Mouse (Mus musculus) testis, adult 2 months (tissue): Measurements from ENCODE around the gene Gata2. TPM values are rescaled to one million over a fixed set of nuclear protein-coding genes. Genes with fewer than 3 reads are reported as not detected.
A peak's percentile ranks its signal among the peaks of the same experiment; 100 is the strongest.

Experiments
- H3K27ac ChIP-seq: fragments of 200-500 bp; 2 replicates; pipeline ENCODE4 v1.5.1; 2012; ENCODE audit warnings: low read depth, low read length; ENCODE audit not compliant: control insufficient read depth, insufficient read depth
- H3K27me3 ChIP-seq: fragments of 200-500 bp; 2 replicates; pipeline ENCODE4 v1.6.1; 2012; ENCODE audit warnings: mild to moderate bottlenecking, low read length, moderate library complexity; ENCODE audit not compliant: control insufficient read depth, insufficient read depth
- H3K36me3 ChIP-seq: fragments of 200-500 bp; 2 replicates; pipeline ENCODE4 v1.6.1; 2012; ENCODE audit warnings: mild to moderate bottlenecking, low read length; ENCODE audit not compliant: control insufficient read depth, insufficient read depth
- H3K4me1 ChIP-seq: fragments of 200-500 bp; 2 replicates; pipeline ENCODE4 v1.6.1; 2012; ENCODE audit warnings: low read length; ENCODE audit not compliant: control insufficient read depth, insufficient read depth
- H3K4me3 ChIP-seq: fragments of 200-500 bp; 2 replicates; pipeline ENCODE4 v1.5.1; 2012; ENCODE audit warnings: low read depth, mild to moderate bottlenecking, low read length, moderate library complexity, mixed read lengths; ENCODE audit not compliant: control insufficient read depth
- CTCF ChIP-seq: fragments of 200-500 bp; IDR thresholded peaks from 2 replicates; pipeline ENCODE4 v1.5.1; 2012; ENCODE audit warnings: low read depth, mild to moderate bottlenecking, inconsistent platforms, low read length, moderate library complexity; ENCODE audit not compliant: control insufficient read depth, insufficient read depth, insufficient replicate concordance
- POLR2A ChIP-seq: fragments of 200-500 bp; IDR thresholded peaks from 2 replicates; pipeline ENCODE4 v1.6.1; 2012; ENCODE audit warnings: low read depth, mild to moderate bottlenecking, inconsistent platforms, low read length, moderate library complexity; ENCODE audit not compliant: control insufficient read depth
- polyA plus RNA-seq: library from polyadenylated mRNA; depleted of rRNA; stranded (reverse); fragments of >200 nt; gene quantifications from 2 replicates; pipeline ENCODE4 v1.2.3, GENCODE M21; 2012

Gata2 gene
- polyA plus RNA-seq, 1 experiment: 44.7 TPM

GRCm38 (mm10) chr6:88200693-88201609 is 7.3 kb downstream of the Gata2 start:
- H3K27me3 ChIP-seq: no peaks in the 10 kb centered on the region; the same call in none of the 2 replicates
- no peak overlapping the region for H3K27ac ChIP-seq
- peaks cover 46% of the 10 kb centered on the region for H3K4me1 ChIP-seq
- no peak overlapping the region for H3K4me3 ChIP-seq
- no peak for TF ChIP-seq POLR2A
- TF ChIP-seq CTCF: no peak
- H3K36me3 ChIP-seq: no peaks in the 10 kb centered on the region

GRCm38 (mm10) chr6:88201926-88202700 is 8.4 kb downstream of the Gata2 start:
- Histone ChIP-seq H3K4me3 (no peak overlapping the region; the same call in 1 of the 2 replicates), H3K36me3 (no peaks in the 10 kb centered on the region), H3K27ac (no peak overlapping the region), H3K27me3 (no peaks in the 10 kb centered on the region; the same call in 1 of the 2 replicates), H3K4me1 (peaks cover 34% of the 10 kb centered on the region)
- TF ChIP-seq POLR2A (no peak), CTCF (no peak)

- H3K27ac ChIP-seq: no peak overlapping the region
Measured at GRCm38 (mm10) chr6:88202921-88203690, 9.4 kb downstream of the Gata2 start.

GRCm38 (mm10) chr6:88203791-88204405 is 10.2 kb downstream of the Gata2 start:
- Histone ChIP-seq H3K36me3 (no peaks in the 10 kb centered on the region), H3K27ac (no peak overlapping the region), H3K4me3 (peak overlapping the region; percentile 54), H3K27me3 (no peaks in the 10 kb centered on the region; the same call in 1 of the 2 replicates), H3K4me1 (peaks cover 20% of the 10 kb centered on the region)
- TF ChIP-seq POLR2A (no peak), CTCF (no peak)

More at GRCm38 (mm10) chr6:88202921-88203690, 9.4 kb downstream of the Gata2 start:
- H3K4me3 ChIP-seq: peak overlapping the region; percentile 54
- H3K27me3 ChIP-seq: no peaks in the 10 kb centered on the region; the same call in 1 of the 2 replicates
- H3K36me3 ChIP-seq: no peaks in the 10 kb centered on the region
- peaks cover 26% of the 10 kb centered on the region for H3K4me1 ChIP-seq
- TF ChIP-seq CTCF (no peak), POLR2A (no peak)

GRCm38 (mm10) chr6:88204531-88205385 is 11.1 kb downstream of the Gata2 start:
- H3K27me3 ChIP-seq: no peaks in the 10 kb centered on the region; the same call in 1 of the 2 replicates
- peak overlapping the region; percentile 43 for H3K4me3 ChIP-seq
- H3K4me1 ChIP-seq: peaks cover 11% of the 10 kb centered on the region
- no peaks in the 10 kb centered on the region for H3K36me3 ChIP-seq
- H3K27ac ChIP-seq: no peak overlapping the region
- TF ChIP-seq CTCF: no peak
- TF ChIP-seq POLR2A: no peak

- TF ChIP-seq POLR2A (no peak), CTCF (no peak)
- Histone ChIP-seq H3K4me1 (peaks cover 8% of the 10 kb centered on the region; the same call in 1 of the 2 replicates), H3K4me3 (peak overlapping the region; percentile 43), H3K27ac (no peak overlapping the region), H3K36me3 (no peaks in the 10 kb centered on the region), H3K27me3 (no peaks in the 10 kb centered on the region)
Measured at GRCm38 (mm10) chr6:88205386-88205700, 11.7 kb downstream of the Gata2 start.
